Mouse (Mus musculus) inflammation-experienced regulatory T-cells, adult 6 months (primary cell): Measurements from ENCODE around the gene Gif. TPM values are rescaled to one million over a fixed set of nuclear protein-coding genes. Genes with fewer than 3 reads are reported as not detected.

Source experiments
- ATAC-seq: one replicate; pipeline ENCODE4 v1.8.0; 2017
- polyA plus RNA-seq, 3 experiments: library from polyadenylated mRNA; unstranded; fragments of 100-300 nt; shearing (Covaris generic); gene quantifications; one replicate each; pipeline ENCODE4 v1.2.1; 2017

Gene Gif
- polyA plus RNA-seq, 3 experiments from 2014 or later: not detected

DNA sequence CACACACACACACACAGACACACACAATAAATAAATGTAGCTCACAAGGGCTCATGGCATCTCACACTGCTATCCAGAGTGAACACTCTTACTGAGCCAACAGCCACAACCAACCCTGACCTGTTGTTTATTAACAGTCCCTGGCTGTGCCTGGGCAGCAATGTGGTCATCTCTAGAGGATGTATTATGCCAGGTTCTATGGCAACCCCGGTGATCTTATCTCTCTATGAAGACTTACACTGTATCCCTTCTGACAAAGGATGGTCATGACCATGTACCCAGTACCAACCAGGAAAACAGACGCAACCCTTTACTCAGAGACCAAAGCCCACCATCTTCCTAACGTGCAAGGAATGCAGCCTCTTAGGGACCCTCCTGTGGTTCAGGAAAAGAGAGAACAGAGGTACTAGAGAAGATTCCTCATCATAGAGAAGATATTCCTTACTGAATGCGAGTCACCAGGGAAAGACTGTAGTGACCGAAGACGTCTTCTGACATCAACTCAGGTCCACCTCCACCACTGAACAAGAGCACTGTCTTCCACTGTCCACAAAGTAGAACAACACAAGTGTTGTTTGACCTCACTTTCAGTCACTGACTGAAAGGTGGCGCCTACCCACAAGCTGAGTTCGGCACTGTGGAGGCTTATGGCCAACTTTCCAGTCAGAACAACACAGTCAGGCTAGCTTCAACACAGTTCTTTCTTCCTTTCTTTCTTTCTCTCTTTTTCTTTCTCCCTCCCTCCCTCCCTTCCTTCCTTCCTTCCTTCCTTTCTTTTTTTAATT lies 53.4 kb downstream of the Gif start:
- no peak for ATAC-seq

GRCm38 (mm10) chr19:11804423-11804822 lies 57.1 kb downstream of the Gif start:
- no peak for ATAC-seq

GRCm38 (mm10) chr19:11807251-11807650 lies 59.9 kb downstream of the Gif start:
- ATAC-seq: no peak

DNA sequence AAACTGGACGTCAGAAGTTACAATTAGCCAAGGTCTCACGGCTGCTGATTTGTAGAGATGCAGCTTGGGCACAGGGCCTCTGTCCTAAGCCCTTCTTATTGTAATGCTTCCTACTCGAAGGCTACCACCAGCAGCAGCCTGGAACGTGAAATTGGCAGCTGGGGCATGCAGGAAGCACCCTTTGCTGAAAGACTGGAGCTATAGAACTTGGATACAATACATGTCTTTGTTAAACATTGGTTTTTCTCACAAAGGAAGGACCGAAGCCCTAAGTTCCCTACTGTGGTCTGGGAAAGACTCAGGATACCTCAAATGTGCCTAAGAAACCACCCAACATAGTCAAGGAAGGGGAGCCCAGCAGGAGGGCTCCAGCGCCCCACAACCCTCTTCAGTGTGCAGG lies 60.5 kb downstream of the Gif start:
- no peak for ATAC-seq

GRCm38 (mm10) chr19:11808452-11808851 lies 61.1 kb downstream of the Gif start:
- no peak for ATAC-seq

DNA sequence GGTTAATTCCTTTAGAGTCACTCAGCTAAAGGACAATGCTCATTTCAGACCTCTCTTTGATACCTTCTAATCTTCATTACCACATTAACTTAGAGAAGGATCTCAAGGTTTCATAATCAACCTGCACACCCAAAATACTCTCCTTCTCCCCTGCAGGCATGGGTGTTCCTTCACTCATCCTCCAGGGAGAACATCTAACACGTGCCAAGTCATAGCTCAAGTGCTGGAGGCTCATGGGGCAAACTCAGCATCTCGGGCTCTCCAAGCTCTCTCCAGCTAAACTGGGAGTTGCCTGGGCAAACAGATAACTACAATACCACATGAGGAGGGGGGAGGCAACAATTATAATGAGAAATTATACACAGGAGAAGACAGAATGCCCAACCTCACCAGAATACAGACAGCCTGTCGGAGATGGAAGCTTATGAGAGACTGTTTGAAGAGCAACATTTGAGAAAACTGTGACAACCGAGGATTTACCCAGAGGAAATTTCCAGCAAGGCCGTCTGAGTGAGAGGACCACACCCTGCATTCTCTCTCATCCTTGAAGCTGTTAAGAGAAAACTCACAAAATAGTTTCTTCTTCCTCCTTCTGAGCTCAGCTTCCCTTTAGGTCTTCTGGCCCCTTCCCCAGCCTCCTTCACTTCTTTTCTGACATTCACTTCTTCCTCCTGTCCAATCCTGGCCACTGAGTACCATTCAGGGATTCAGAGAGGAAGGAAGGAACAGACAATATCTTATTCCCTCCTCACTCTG lies 62.8 kb downstream of the Gif start:
- no peak for ATAC-seq

- ATAC-seq: no peak
These were observed 63.5 kb downstream of the Gif start for GRCm38 (mm10) chr19:11810856-11811255.

DNA sequence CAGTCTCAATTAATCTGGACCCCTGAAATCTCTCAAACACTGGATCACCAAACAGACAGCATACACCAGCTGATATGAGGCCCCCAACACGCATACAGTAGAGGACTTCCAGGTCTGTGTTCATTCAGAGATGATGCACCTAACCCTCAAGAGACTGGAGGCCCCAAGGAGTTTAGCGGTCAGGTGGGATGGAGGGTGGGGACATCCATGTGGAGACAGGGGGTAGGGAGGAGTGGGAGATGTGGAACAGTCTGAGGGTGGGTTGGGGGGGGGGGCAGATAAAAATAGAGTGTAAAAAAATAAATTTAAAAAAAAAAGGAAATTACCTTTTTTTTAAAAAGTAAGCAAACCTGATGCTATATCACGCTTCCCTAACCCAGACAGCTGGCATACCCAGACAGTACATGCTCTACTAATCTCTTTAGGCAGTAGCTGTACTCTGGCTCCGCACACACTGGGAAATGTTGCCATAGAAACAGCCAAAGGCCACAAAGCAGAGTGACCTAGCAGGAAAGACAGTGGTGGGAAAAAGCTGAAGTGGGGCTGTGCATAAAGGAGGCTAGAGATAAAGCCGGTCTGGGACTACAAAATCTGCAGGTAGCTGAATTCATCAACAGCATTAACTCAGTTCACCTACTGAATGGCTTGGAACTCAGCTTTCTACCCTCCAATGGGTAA lies 64.5 kb downstream of the Gif start:
- no peak for ATAC-seq

Other genes with a start within 250 kb of the Gif start
- gene Ms4a6b, start 231.0 kb upstream of the Gif start, polyA plus RNA-seq: 1,000 to 10,000 TPM; 1,170 to 1,320 (median 1,200) TPM
- 1 to 10 TPM; 2.1 to 5.3 (median 3.7) TPM for gene Ms4a4d, start 210.8 kb upstream of the Gif start, polyA plus RNA-seq
- gene Ms4a6d, start 142.7 kb upstream of the Gif start, polyA plus RNA-seq: 10 to 100 TPM; 17.3 to 36.2 (median 20.1) TPM
- gene Ms4a2, start 123.8 kb upstream of the Gif start, polyA plus RNA-seq: under 1 TPM in 1 of 3 experiments, not detected in 2; 0.26 TPM
- gene Ms4a3, start 106.7 kb upstream of the Gif start, polyA plus RNA-seq: not detected
- gene Oosp2, start 87.0 kb upstream of the Gif start, polyA plus RNA-seq: not detected
- not detected for gene Oosp1, start 56.4 kb upstream of the Gif start, polyA plus RNA-seq
- gene Oosp3, start 50.5 kb upstream of the Gif start, polyA plus RNA-seq: not detected
- 10 to 100 TPM; 34.9 to 46.7 (median 44.9) TPM for gene Mrpl16, start 22.8 kb downstream of the Gif start, polyA plus RNA-seq
- gene Stx3, start 71.8 kb downstream of the Gif start, polyA plus RNA-seq: 1 to 10 TPM; 2.1 to 3.3 (median 3.2) TPM
- gene Olfr1417, start 91.7 kb downstream of the Gif start, polyA plus RNA-seq: not detected
- not detected for gene Olfr1418, start 113.5 kb downstream of the Gif start, polyA plus RNA-seq
- gene Olfr1419, start 127.6 kb downstream of the Gif start, polyA plus RNA-seq: not detected
- under 1 TPM in 1 of 3 experiments, not detected in 2; 0.31 TPM for gene Olfr1420, start 139.0 kb downstream of the Gif start, polyA plus RNA-seq
- 10 to 100 TPM; 15.0 to 18.6 (median 17.1) TPM for gene Patl1, start 164.8 kb downstream of the Gif start, polyA plus RNA-seq
- 1 to 10 TPM; 7.1 to 8.4 (median 8.3) TPM for gene Osbp, start 218.4 kb downstream of the Gif start, polyA plus RNA-seq